Mouse (Mus musculus) intestine, postnatal 0 days (tissue): ENCODE measurements around the gene Arrdc5. TPM values are rescaled to one million over a fixed set of nuclear protein-coding genes. Genes with fewer than 3 reads are reported as not detected.
A peak's percentile ranks its signal among the peaks of the same experiment; 100 is the strongest.

ENCODE experiments used
- ATAC-seq: fragments of 200-750 bp; cut with Nextera tagmentation; 2 replicates; pipeline ENCODE4 v1.8.0; 2017; ENCODE audit warnings: mild to moderate bottlenecking, moderate TSS enrichment, moderate library complexity
- H3K27ac ChIP-seq: fragments of 300-500 bp; sonication (generic); 2 replicates; pipeline ENCODE4 v1.5.1; 2014; ENCODE audit warnings: mild to moderate bottlenecking, low read depth, low read length, moderate library complexity
- H3K27me3 ChIP-seq: fragments of 300-500 bp; sonication (generic); replicated peaks from 2 replicates; pipeline ENCODE4 v1.6.1; 2014; ENCODE audit warnings: low read length, mixed read lengths; ENCODE audit not compliant: control insufficient read depth, insufficient read depth
- H3K36me3 ChIP-seq: fragments of 300-500 bp; sonication (generic); 2 replicates; pipeline ENCODE4 v1.6.1; 2014; ENCODE audit warnings: mild to moderate bottlenecking, moderate library complexity; ENCODE audit not compliant: control insufficient read depth, insufficient read depth
- H3K4me1 ChIP-seq: fragments of 300-500 bp; sonication (generic); replicated peaks from 2 replicates; pipeline ENCODE4 v1.6.1; 2014; ENCODE audit warnings: antibody characterized with exemption, low read length, mixed read lengths; ENCODE audit not compliant: control insufficient read depth, insufficient read depth
- H3K4me2 ChIP-seq: fragments of 300-500 bp; sonication (generic); replicated peaks from 2 replicates; pipeline ENCODE4 v1.6.1; 2014; ENCODE audit warnings: low read depth, mild to moderate bottlenecking, moderate library complexity
- H3K4me3 ChIP-seq: fragments of 300-500 bp; sonication (generic); 2 replicates; pipeline ENCODE4 v1.5.1; 2014; ENCODE audit warnings: low read depth, low read length
- H3K9ac ChIP-seq: fragments of 300-500 bp; sonication (generic); 2 replicates; pipeline ENCODE4 v1.6.1; 2014; ENCODE audit warnings: mild to moderate bottlenecking, low read depth, low read length
- H3K9me3 ChIP-seq: fragments of 300-500 bp; sonication (generic); 2 replicates; pipeline ENCODE4 v1.6.1; 2016; ENCODE audit warnings: mixed run types; ENCODE audit not compliant: control insufficient read depth
- CTCF ChIP-seq: sonication (generic); IDR thresholded peaks from 2 replicates; pipeline ENCODE4 v1.5.1; 2016; ENCODE audit warnings: low read depth, mild to moderate bottlenecking, control low read depth, antibody characterized with exemption, moderate library complexity
- WGBS: fragments of 180-500 bp; shearing (Covaris S2); extraction: QIAGEN DNeasy Blood & Tissue Kit; methylation state at CpG from one replicate; pipeline ENCODE4 v1.1.7; 2014; 5-methylcytosine and 5-hydroxymethylcytosine counted together
- polyA plus RNA-seq: library from polyadenylated mRNA; unstranded; fragments of >200 nt; fragmentation: Nextera tagmentation; extraction: Ambion mirVana; gene quantifications from 2 replicates; pipeline ENCODE4 v1.2.1, GENCODE M21; 2015

Arrdc5 gene
- polyA plus RNA-seq, 1 experiment from 2014 or later = not detected

- no peak for ATAC-seq
- 0 out of 2 replicates have a peak, but pooled peaks cover 3% of the 10 kb centered on the region for H3K4me1 ChIP-seq
Measured at GRCm38 (mm10) chr17:56277567-56277893, 22.6 kb downstream of the Arrdc5 start.

GRCm38 (mm10) chr17:56276643-56277566 lies 23.2 kb downstream of the Arrdc5 start, which contains the start of gene Ticam1:
Ticam1 (minus strand) TSS chr17:56276786.
- H3K9ac ChIP-seq = peak within 1 kb of the TSS; percentile 76
- 0 out of 2 replicates have a peak, but pooled peaks cover 3% of the 10 kb centered on the region for H3K4me1 ChIP-seq
- peak; percentile 83 for ATAC-seq
- H3K4me3 ChIP-seq = peak within 1 kb of the TSS; percentile 61
- peak; percentile 69 for TF ChIP-seq CTCF
- under 1% methylated on average over 19 of the region's 21 CpGs for WGBS
- no peaks in the 10 kb centered on the region for H3K9me3 ChIP-seq
- H3K27ac ChIP-seq = peak within 1 kb of the TSS; percentile 98
- peak within 1 kb of the TSS; percentile 75 for H3K4me2 ChIP-seq
- no peaks in the 10 kb centered on the region for H3K27me3 ChIP-seq
- H3K36me3 ChIP-seq = peaks cover 48% of the 10 kb centered on the region

More at GRCm38 (mm10) chr17:56277567-56277893, 22.6 kb downstream of the Arrdc5 start:
- H3K4me3 ChIP-seq = peak overlapping the region; percentile 9
- no peak for TF ChIP-seq CTCF
- H3K27me3 ChIP-seq = no peaks in the 10 kb centered on the region
- no peaks in the 10 kb centered on the region for H3K9me3 ChIP-seq
- 12% methylated on average over 2 of the region's 2 CpGs for WGBS
- peaks cover 42% of the 10 kb centered on the region for H3K36me3 ChIP-seq
- peak overlapping the region; percentile 98 for H3K27ac ChIP-seq
- peak overlapping the region; percentile 75 for H3K4me2 ChIP-seq
- 0 out of 2 replicates have a peak overlapping the region, but pooled peaks have one; percentile 8 for H3K9ac ChIP-seq

GRCm38 (mm10) chr17:56275842-56276480 lies 24.1 kb downstream of the Arrdc5 start:
- Histone ChIP-seq H3K4me3 (peak overlapping the region; percentile 61), H3K4me1 (0 out of 2 replicates have a peak, but pooled peaks cover 3% of the 10 kb centered on the region), H3K27me3 (no peaks in the 10 kb centered on the region), H3K9me3 (no peaks in the 10 kb centered on the region), H3K9ac (peak overlapping the region; percentile 76), H3K4me2 (peak overlapping the region; percentile 75), H3K36me3 (peaks cover 51% of the 10 kb centered on the region), H3K27ac (peak overlapping the region; percentile 98)
- ATAC-seq = peak; percentile 65
- whole genome bisulfite sequencing = 11% methylated on average over 5 of the region's 5 CpGs
- TF ChIP-seq CTCF = no peak

GRCm38 (mm10) chr17:56273986-56274385 lies 26.1 kb downstream of the Arrdc5 start:
- H3K9ac ChIP-seq = no peak overlapping the region
- H3K27me3 ChIP-seq = no peaks in the 10 kb centered on the region
- H3K4me3 ChIP-seq = no peak overlapping the region
- ATAC-seq = no peak
- 87% methylated on average over 5 of the region's 5 CpGs for WGBS
- peak overlapping the region; percentile 18; the same call in 1 of the 2 replicates for H3K4me2 ChIP-seq
- H3K4me1 ChIP-seq = no peaks in the 10 kb centered on the region
- peak overlapping the region; percentile 17; the same call in 1 of the 2 replicates for H3K27ac ChIP-seq
- H3K9me3 ChIP-seq = no peaks in the 10 kb centered on the region
- peaks cover 50% of the 10 kb centered on the region for H3K36me3 ChIP-seq
- TF ChIP-seq CTCF = no peak

- Histone ChIP-seq H3K9me3 (no peaks in the 10 kb centered on the region), H3K4me2 (peak overlapping the region; percentile 13; the same call in 1 of the 2 replicates), H3K9ac (no peak overlapping the region), H3K4me1 (no peaks in the 10 kb centered on the region), H3K27me3 (no peaks in the 10 kb centered on the region), H3K36me3 (peaks cover 45% of the 10 kb centered on the region), H3K4me3 (no peak overlapping the region), H3K27ac (peak overlapping the region; percentile 17)
- 77% methylated on average over 7 of the region's 7 CpGs for WGBS
- no peak for ATAC-seq
- TF ChIP-seq CTCF = no peak
Measured at GRCm38 (mm10) chr17:56273482-56273881, 26.6 kb downstream of the Arrdc5 start.

GRCm38 (mm10) chr17:56272644-56273043 lies 27.4 kb downstream of the Arrdc5 start:
- WGBS = 62% methylated on average over 3 of the region's 3 CpGs
- H3K9me3 ChIP-seq = no peaks in the 10 kb centered on the region
- no peak overlapping the region for H3K4me3 ChIP-seq
- no peak for TF ChIP-seq CTCF
- no peaks in the 10 kb centered on the region for H3K4me1 ChIP-seq
- no peak overlapping the region; the same call in 1 of the 2 replicates for H3K4me2 ChIP-seq
- H3K27ac ChIP-seq = no peak overlapping the region
- no peak overlapping the region for H3K9ac ChIP-seq
- H3K36me3 ChIP-seq = peaks cover 44% of the 10 kb centered on the region
- no peak for ATAC-seq
- H3K27me3 ChIP-seq = no peaks in the 10 kb centered on the region
